Mouse (Mus musculus) lung, postnatal 25 days (tissue): ENCODE measurements around the gene Ndst2.
A peak's percentile ranks its signal among the peaks of the same experiment; 100 is the strongest.

Experiments
- DNase-seq: peaks from one replicate; pipeline ENCODE4 v3.0.0; 2022; ENCODE audit warnings: low spot score

Ndst2 gene

GRCm38 (mm10) chr14:20698515-20698914 lies 35.8 kb downstream of the Ndst2 start:
- no peak for DNase-seq

- DNase-seq, result peak; percentile 53
Observed at GRCm38 (mm10) chr14:20696986-20697385, 37.4 kb downstream of the Ndst2 start.

GRCm38 (mm10) chr14:20695761-20696520 lies 38.4 kb downstream of the Ndst2 start:
- DNase-seq, result no peak

- DNase-seq, result peak; percentile 89
Observed at GRCm38 (mm10) chr14:20694884-20695760, 39.2 kb downstream of the Ndst2 start, which contains the start of gene Fut11. TSS of gene Fut11 (plus strand) at chr14:20694968.

- no peak for DNase-seq
Observed at GRCm38 (mm10) chr14:20694185-20694883, 40.0 kb downstream of the Ndst2 start.

GRCm38 (mm10) chr14:20693589-20694101 lies 40.7 kb downstream of the Ndst2 start:
- DNase-seq, result no peak

- no peak for DNase-seq
Observed at GRCm38 (mm10) chr14:20691772-20692171, 42.6 kb downstream of the Ndst2 start.

GRCm38 (mm10) chr14:20689009-20689408 lies 45.4 kb downstream of the Ndst2 start:
- no peak for DNase-seq

- DNase-seq, result no peak
Observed at GRCm38 (mm10) chr14:20686576-20686975, 47.8 kb downstream of the Ndst2 start.

GRCm38 (mm10) chr14:20682498-20682897 lies 51.9 kb downstream of the Ndst2 start:
- peak; percentile 50 for DNase-seq

- DNase-seq, result no peak
Observed at GRCm38 (mm10) chr14:20681742-20682141, 52.6 kb downstream of the Ndst2 start.

- DNase-seq, result no peak
Observed at GRCm38 (mm10) chr14:20677906-20678305, 56.5 kb downstream of the Ndst2 start.

- DNase-seq, result peak; percentile 98
Observed at GRCm38 (mm10) chr14:20674064-20674833, 60.1 kb downstream of the Ndst2 start, which contains the start of gene Sec24c. TSS of gene Sec24c (plus strand) at chr14:20674308.

GRCm38 (mm10) chr14:20673735-20674063 lies 60.7 kb downstream of the Ndst2 start:
- no peak for DNase-seq
